Comparison of ENCODE assay signal across 9 mouse cellular contexts in genomic region chr11:61417945-61418551, GRCm38 (mm10). TPM values are rescaled to one million over a fixed set of nuclear protein-coding genes. Genes with fewer than 3 reads are reported as not detected.
DNase-seq lines count a peak whose midpoint lies in the region; ATAC-seq and TF ChIP-seq lines count a peak whose summit lies in the region.
"Had no signal": no experiment of that assay in that cellular context is flagged by ENCODE, and none has a peak within 500 bp of the region (broad histone marks: within the 10 kb centered on the region; RNA-seq: fewer than 3 reads in every experiment).

No protein-coding gene starts in this region.

- no peaks in the 10 kb centered on the region for H3K9me3 ChIP-seq in G1E (replicated peaks)
- H3K9me3 ChIP-seq in forebrain, embryonic 16.5 days (ENCODE audit: control insufficient read depth, low read length) = no peaks in the 10 kb centered on the region
- no peaks in the 10 kb centered on the region for H3K9me3 ChIP-seq in hindbrain, embryonic 13.5 days
- H3K9me3 ChIP-seq: liver, embryonic 15.5 days had no signal

- peak; percentile 44 for DNase-seq in G1E (ENCODE audit: low spot score)
- peak; percentile 77 for DNase-seq in cerebellum, adult 11-12 months
- peak; percentile 76 to 87 for DNase-seq in layer of hippocampus, postnatal 14 days (ENCODE audit: low spot score in 2 of 2)
- DNase-seq in lung, postnatal 36 days = peak; percentile 93
- DNase-seq in retina, postnatal 7 days (ENCODE audit: low read depth, low spot score) = peak; percentile 71
- peak; percentile 54 to 57 for DNase-seq in urinary bladder, adult 18-20 months (ENCODE audit: low spot score in 2 of 2)

- H3K27ac ChIP-seq in forebrain, embryonic 16.5 days (ENCODE audit: low read length) = no peak overlapping the region
- no peak overlapping the region for H3K27ac ChIP-seq in hindbrain, embryonic 13.5 days
- H3K27ac ChIP-seq: liver, embryonic 15.5 days had no signal

- no peak for ATAC-seq in G1E (ENCODE audit: extremely low read depth, insufficient number of reproducible peaks, low FRiP score, poor library complexity, severe bottlenecking)
- peak; percentile 58; the same call in 1 of the 2 replicates for ATAC-seq in forebrain, embryonic 16.5 days
- 0 out of 2 replicates have a peak, but pooled peaks have one; percentile 61 for ATAC-seq in hindbrain, embryonic 13.5 days (ENCODE audit: low FRiP score)

- H3K4me2 ChIP-seq in forebrain, embryonic 16.5 days (ENCODE audit: low read length) = no peak overlapping the region
- no peak overlapping the region for H3K4me2 ChIP-seq in hindbrain, embryonic 13.5 days
- H3K4me2 ChIP-seq: liver, embryonic 15.5 days had no signal

- 27% methylated on average over 6 of the region's 6 CpGs for WGBS in forebrain, embryonic 16.5 days
- WGBS in hindbrain, embryonic 13.5 days = 29% methylated on average over 6 of the region's 6 CpGs

- H3K27me3 ChIP-seq in G1E (ENCODE audit: insufficient read depth, low read length) = peaks cover 3% of the 10 kb centered on the region
- H3K27me3 ChIP-seq in forebrain, embryonic 16.5 days (replicated peaks; ENCODE audit: control insufficient read depth, insufficient read depth, low read length) = no peaks in the 10 kb centered on the region
- peaks cover 3% of the 10 kb centered on the region; the same call in 1 of the 2 replicates for H3K27me3 ChIP-seq in hindbrain, embryonic 13.5 days
- H3K27me3 ChIP-seq: liver, embryonic 15.5 days had no signal

- H3K4me3 ChIP-seq in G1E (ENCODE audit: low read depth, low read length) = no peak overlapping the region
- H3K4me3 ChIP-seq in forebrain, embryonic 16.5 days (replicated peaks; ENCODE audit: low read length) = no peak overlapping the region
- no peak overlapping the region for H3K4me3 ChIP-seq in hindbrain, embryonic 13.5 days
- H3K4me3 ChIP-seq: liver, embryonic 15.5 days had no signal

- no peaks in the 10 kb centered on the region for H3K36me3 ChIP-seq in G1E (replicated peaks)
- no peaks in the 10 kb centered on the region for H3K36me3 ChIP-seq in forebrain, embryonic 16.5 days (ENCODE audit: control insufficient read depth, insufficient read depth)
- no peaks in the 10 kb centered on the region for H3K36me3 ChIP-seq in hindbrain, embryonic 13.5 days
- H3K36me3 ChIP-seq: liver, embryonic 15.5 days had no signal

- TF ChIP-seq CTCF in G1E (IDR thresholded peaks at IDR 0.05; ENCODE audit: low read depth, low read length) = peak; percentile 85

- no peak overlapping the region for H3K9ac ChIP-seq in forebrain, embryonic 16.5 days (replicated peaks; ENCODE audit: low read depth, low read length)
- H3K9ac ChIP-seq in hindbrain, embryonic 13.5 days = 0 out of 2 replicates have a peak overlapping the region, but pooled peaks have one; percentile 29
- H3K9ac ChIP-seq: liver, embryonic 15.5 days had no signal

- H3K4me1 ChIP-seq in G1E (ENCODE audit: insufficient read depth, low read depth, low read length) = no peaks in the 10 kb centered on the region
- H3K4me1 ChIP-seq in forebrain, embryonic 16.5 days (replicated peaks; ENCODE audit: control insufficient read depth, insufficient read depth, low read length) = no peaks in the 10 kb centered on the region
- no peaks in the 10 kb centered on the region for H3K4me1 ChIP-seq in hindbrain, embryonic 13.5 days (replicated peaks)
- H3K4me1 ChIP-seq: liver, embryonic 15.5 days had no signal

RNA-seq across cellular contexts. Expression of gene Rnf112, which starts 35.9 kb away (rescaled TPM):
- total RNA-seq in G1E (2014; fragmentation: Nextera tagmentation) (not detected in 2 replicates), G1E (2017) (0.06 and 0.16 TPM in 2 replicates)
- polyA plus RNA-seq in G1E (2012) = not detected in 2 replicates
- 22.6 and 35.7 TPM in 2 replicates for polyA plus RNA-seq in forebrain, embryonic 16.5 days (2015; fragmentation: Nextera tagmentation; extraction: Ambion mirVana)
- polyA plus RNA-seq in hindbrain, embryonic 13.5 days (2015; fragmentation: Nextera tagmentation; extraction: Ambion mirVana) = 12.2 and 13.6 TPM in 2 replicates
- total RNA-seq in layer of hippocampus, postnatal 14 days (2021) = 100 to 1,000 TPM; 328 to 329 TPM

RNA-seq across cellular contexts. Expression of gene Slc47a1, which starts 39.9 kb away (rescaled TPM):
- total RNA-seq in G1E (2014; fragmentation: Nextera tagmentation) (not detected in 2 replicates), G1E (2017) (0.11 TPM in 1 of 2 replicates, not detected in the other)
- polyA plus RNA-seq in G1E (2012) = not detected in 2 replicates
- polyA plus RNA-seq in forebrain, embryonic 16.5 days (2015; fragmentation: Nextera tagmentation; extraction: Ambion mirVana) = 0.09 and 0.10 TPM in 2 replicates
- polyA plus RNA-seq in hindbrain, embryonic 13.5 days (2015; fragmentation: Nextera tagmentation; extraction: Ambion mirVana) = 0.06 and 0.14 TPM in 2 replicates
- total RNA-seq in layer of hippocampus, postnatal 14 days (2021) = under 1 TPM; 0.83 to 0.93 TPM

Comparison
In these comparisons a context has a peak if more than half of its experiments do, and no peak if none do; other contexts are left out.
1. RNA of gene Rnf112, which starts 35.9 kb away (polyA plus RNA-seq): 22.6 to 35.7 TPM in forebrain, embryonic 16.5 days and 12.2 to 13.6 TPM in hindbrain, embryonic 13.5 days; not detected in G1E; every median in the first group is over 10 times any median in the second.
2. Peak in every context shown above with its lines, with median percentiles within 50 percentile points of each other: DNase-seq.